Mouse (Mus musculus) embryo, embryonic 10.5 days (tissue): ENCODE results near the gene Mpig6b.

ENCODE experiments used
- DNase-seq: peaks from one replicate; pipeline ENCODE4 v3.0.0-alpha.2; 2015; ENCODE audit warnings: low spot score

The Mpig6b gene

GRCm38 (mm10) chr17:35066084-35066483 lies at the start of gene Mpig6b:
Gene Mpig6b (minus strand): TSS chr17:35066184.
- DNase-seq = no peak

GRCm38 (mm10) chr17:35115046-35116019 lies 49.3 kb upstream of the Mpig6b start, which contains the start of gene Ly6g5b:
Gene Ly6g5b (minus strand): TSS chr17:35115428.
- DNase-seq = peak; percentile 29

GRCm38 (mm10) chr17:35111774-35112173 lies 45.8 kb upstream of the Mpig6b start:
- no peak for DNase-seq

GRCm38 (mm10) chr17:35108097-35108496 lies 42.1 kb upstream of the Mpig6b start, which contains the start of gene Ly6g5c:
Gene Ly6g5c (plus strand): TSS chr17:35108279.
- no peak for DNase-seq

GRCm38 (mm10) chr17:35106522-35106921 lies 40.5 kb upstream of the Mpig6b start:
- DNase-seq = no peak

- peak; percentile 62 for DNase-seq
Measured at GRCm38 (mm10) chr17:35105740-35106389, 39.9 kb upstream of the Mpig6b start.

- DNase-seq = no peak
Measured at GRCm38 (mm10) chr17:35104754-35105153, 38.8 kb upstream of the Mpig6b start.

GRCm38 (mm10) chr17:35104079-35104478 lies 38.1 kb upstream of the Mpig6b start:
- no peak for DNase-seq

GRCm38 (mm10) chr17:35103221-35103690 lies 37.3 kb upstream of the Mpig6b start:
- DNase-seq = no peak

GRCm38 (mm10) chr17:35102299-35102698 lies 36.3 kb upstream of the Mpig6b start:
- DNase-seq = no peak

GRCm38 (mm10) chr17:35101161-35101560 lies 35.2 kb upstream of the Mpig6b start:
- DNase-seq = no peak

GRCm38 (mm10) chr17:35100196-35100765 lies 34.3 kb upstream of the Mpig6b start:
- no peak for DNase-seq

- no peak for DNase-seq
Measured at GRCm38 (mm10) chr17:35097164-35097655, 31.2 kb upstream of the Mpig6b start.

- DNase-seq = no peak
Measured at GRCm38 (mm10) chr17:35096597-35096996, 30.6 kb upstream of the Mpig6b start.

GRCm38 (mm10) chr17:35094475-35095365 lies 28.7 kb upstream of the Mpig6b start:
- DNase-seq = no peak

- DNase-seq = no peak
Measured at GRCm38 (mm10) chr17:35092403-35093198, 26.6 kb upstream of the Mpig6b start.

- no peak for DNase-seq
Measured at GRCm38 (mm10) chr17:35090166-35090932, 24.4 kb upstream of the Mpig6b start.

- peak; percentile 96 for DNase-seq
Measured at GRCm38 (mm10) chr17:35088825-35089644, 23.1 kb upstream of the Mpig6b start, which contains the start of gene Abhd16a. Gene Abhd16a (plus strand): TSS chr17:35089263.

GRCm38 (mm10) chr17:35088151-35088550 lies 22.2 kb upstream of the Mpig6b start:
- DNase-seq = no peak
